Comparison of ENCODE assay signal across 8 mouse cellular contexts in the genomic region with DNA sequence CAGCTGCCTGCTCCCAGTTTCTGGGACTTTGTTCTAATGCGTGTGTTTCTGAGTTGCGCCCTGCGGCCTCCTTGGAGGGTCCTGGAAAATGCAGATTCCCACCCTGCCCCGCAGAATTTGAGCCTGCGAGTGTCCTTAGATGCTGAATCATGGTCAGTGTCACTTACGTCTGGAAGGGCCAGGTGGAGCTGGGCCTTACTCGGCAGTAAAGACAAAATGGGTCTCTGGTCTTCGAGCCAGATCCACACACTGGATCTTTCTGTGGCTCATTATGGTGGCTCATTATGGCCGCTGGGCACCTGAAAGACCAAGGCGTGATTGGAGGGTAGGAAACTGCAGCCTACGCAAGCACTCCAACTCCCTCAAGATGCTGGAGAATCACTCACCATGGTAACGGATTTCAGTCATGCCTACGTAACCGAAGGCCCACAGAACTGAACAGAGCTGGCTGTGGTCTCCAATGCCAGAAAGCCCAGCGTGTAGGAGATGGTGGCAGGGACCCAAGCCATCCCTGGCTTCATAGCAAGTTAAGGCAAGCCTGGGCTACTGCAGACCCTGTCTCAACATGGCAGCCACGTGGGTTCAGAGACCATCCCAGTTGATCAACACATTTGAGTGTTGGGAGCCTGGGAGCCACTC. TPM values are rescaled to one million over a fixed set of nuclear protein-coding genes. Genes with fewer than 3 reads are reported as not detected.
DNase-seq lines count a peak whose midpoint lies in the region; ATAC-seq and TF ChIP-seq lines count a peak whose summit lies in the region.

No protein-coding gene starts in this region.

- 76% methylated on average over 16 of the region's 16 CpGs for WGBS in liver, adult 2 months
- 84% methylated on average over 16 of the region's 16 CpGs for WGBS in forebrain, embryonic 10.5 days
- WGBS in lung, embryonic 15.5 days, result 67% methylated on average over 16 of the region's 16 CpGs
- WGBS in stomach, embryonic 16.5 days, result 75% methylated on average over 16 of the region's 16 CpGs

- no peaks in the 10 kb centered on the region for H3K79me2 ChIP-seq in liver, adult 2 months (ENCODE audit: control insufficient read depth, insufficient read depth, low read length)

- H3K27me3 ChIP-seq in liver, adult 2 months (ENCODE audit: control insufficient read depth, insufficient read depth, low read length), result no peaks in the 10 kb centered on the region
- H3K27me3 ChIP-seq in forebrain, embryonic 10.5 days (ENCODE audit: poor library complexity, severe bottlenecking), result no peaks in the 10 kb centered on the region; the same call in 1 of the 2 replicates
- no peaks in the 10 kb centered on the region for H3K27me3 ChIP-seq in lung, embryonic 15.5 days
- H3K27me3 ChIP-seq in stomach, embryonic 16.5 days (ENCODE audit: control insufficient read depth, insufficient read depth, low read length), result no peaks in the 10 kb centered on the region

- H3K4me3 ChIP-seq in liver, adult 2 months (ENCODE audit: insufficient read depth, low read depth, low read length), result no peak overlapping the region; the same call in 1 of the 2 replicates
- peak overlapping the region; percentile 79 for H3K4me3 ChIP-seq in forebrain, embryonic 10.5 days
- H3K4me3 ChIP-seq in lung, embryonic 15.5 days, result peak overlapping the region; percentile 78
- H3K4me3 ChIP-seq in stomach, embryonic 16.5 days (replicated peaks; ENCODE audit: low read length), result peak overlapping the region; percentile 74

- H3K4me1 ChIP-seq in liver, adult 2 months (ENCODE audit: control insufficient read depth, insufficient read depth, low read length), result peaks cover 4% of the 10 kb centered on the region; the same call in 1 of the 2 replicates
- peaks cover 26% of the 10 kb centered on the region for H3K4me1 ChIP-seq in forebrain, embryonic 10.5 days
- H3K4me1 ChIP-seq in lung, embryonic 15.5 days, result peaks cover 30% of the 10 kb centered on the region
- H3K4me1 ChIP-seq in stomach, embryonic 16.5 days (ENCODE audit: control insufficient read depth, insufficient read depth, low read length), result peaks cover 8% of the 10 kb centered on the region

- ATAC-seq in lung, embryonic 15.5 days (ENCODE audit: borderline replicate concordance, extremely low read depth, low FRiP score, low TSS enrichment), result no peak
- ATAC-seq in stomach, embryonic 16.5 days (ENCODE audit: insufficient read depth, low FRiP score), result no peak

- TF ChIP-seq CTCF in liver, adult 2 months (IDR thresholded peaks at IDR 0.05; ENCODE audit: low read depth, low read length), result no peak

- H3K27ac ChIP-seq in liver, adult 2 months (replicated peaks; ENCODE audit: insufficient read depth, low read depth, low read length), result peak overlapping the region; percentile 35
- H3K27ac ChIP-seq in forebrain, embryonic 10.5 days, result peak overlapping the region; percentile 83
- H3K27ac ChIP-seq in lung, embryonic 15.5 days, result no peak overlapping the region; the same call in 1 of the 2 replicates
- H3K27ac ChIP-seq in stomach, embryonic 16.5 days (ENCODE audit: low read length), result peak overlapping the region; percentile 44; the same call in 1 of the 2 replicates

- H3K9ac ChIP-seq in liver, adult 2 months (ENCODE audit: low read depth, low read length), result peak overlapping the region; percentile 2; the same call in 1 of the 2 replicates
- H3K9ac ChIP-seq in lung, embryonic 15.5 days, result peak overlapping the region; percentile 84; the same call in 1 of the 2 replicates
- peak overlapping the region; percentile 83 for H3K9ac ChIP-seq in stomach, embryonic 16.5 days (ENCODE audit: low read length)

- H3K36me3 ChIP-seq in liver, adult 2 months (ENCODE audit: control insufficient read depth, insufficient read depth, low read length), result no peaks in the 10 kb centered on the region; the same call in 1 of the 2 replicates
- peaks cover 24% of the 10 kb centered on the region for H3K36me3 ChIP-seq in forebrain, embryonic 10.5 days (replicated peaks)
- peaks cover 10% of the 10 kb centered on the region; the same call in 1 of the 2 replicates for H3K36me3 ChIP-seq in lung, embryonic 15.5 days
- H3K36me3 ChIP-seq in stomach, embryonic 16.5 days (ENCODE audit: control insufficient read depth, insufficient read depth, low read length), result no peaks in the 10 kb centered on the region

- H3K4me2 ChIP-seq in lung, embryonic 15.5 days, result peak overlapping the region; percentile 97
- H3K4me2 ChIP-seq in stomach, embryonic 16.5 days (ENCODE audit: low read depth, low read length), result peak overlapping the region; percentile 69

- DNase-seq in liver, adult 2 months (ENCODE audit: extremely low read depth, low read depth, low spot score), result peak; percentile 18
- DNase-seq in liver, result no peak
- no peak for DNase-seq in forebrain, embryonic 10.5 days (ENCODE audit: extremely low spot score, low spot score)
- peak; percentile 67 to 81 for DNase-seq in layer of hippocampus, adult 18-20 months (ENCODE audit: low spot score in 2 of 2)
- no peak for DNase-seq in Muller cell, postnatal 12 days (ENCODE audit: inconsistent ontology term)
- DNase-seq in adrenal gland, postnatal 4 days (ENCODE audit: low spot score in 2 of 2), result no peak

- no peak for TF ChIP-seq POLR2A in liver, adult 2 months (IDR thresholded peaks at IDR 0.05; ENCODE audit: extremely low read depth, insufficient read depth, low read length)

- H3K9me3 ChIP-seq in forebrain, embryonic 10.5 days, result no peaks in the 10 kb centered on the region
- H3K9me3 ChIP-seq in lung, embryonic 15.5 days, result no peaks in the 10 kb centered on the region
- no peaks in the 10 kb centered on the region for H3K9me3 ChIP-seq in stomach, embryonic 16.5 days (replicated peaks; ENCODE audit: control insufficient read depth, low read length)

RNA-seq across cellular contexts. Expression of a gene that starts 1.0 kb away (rescaled TPM):
- total RNA-seq in liver, adult 2 months (2014; rRNA removed), result 22.4 and 49.3 TPM in 2 replicates
- polyA plus RNA-seq in liver, adult 2 months (2012; rRNA removed), result 108 and 119 TPM in 2 replicates
- 27.5 and 28.4 TPM in 2 replicates for polyA plus RNA-seq in forebrain, embryonic 10.5 days (2016; fragmentation: Nextera tagmentation; extraction: Ambion mirVana)
- total RNA-seq in layer of hippocampus, adult 18-20 months (2021), result 100 to 1,000 TPM; 347 to 355 TPM
- polyA plus RNA-seq in lung, embryonic 15.5 days (2015; fragmentation: Nextera tagmentation; extraction: Ambion mirVana), result 61.5 and 66.1 TPM in 2 replicates
- 74.7 and 85.1 TPM in 2 replicates for polyA plus RNA-seq in stomach, embryonic 16.5 days (2015; fragmentation: Nextera tagmentation; extraction: Ambion mirVana)
- 10 to 100 TPM; 87.5 to 87.7 TPM for total RNA-seq in adrenal gland, postnatal 4 days (2021)

RNA-seq across cellular contexts. Expression of a gene that starts 31.2 kb away (rescaled TPM):
- 57.3 and 64.2 TPM in 2 replicates for total RNA-seq in liver, adult 2 months (2014; rRNA removed)
- 49.8 and 61.5 TPM in 2 replicates for polyA plus RNA-seq in liver, adult 2 months (2012; rRNA removed)
- polyA plus RNA-seq in forebrain, embryonic 10.5 days (2016; fragmentation: Nextera tagmentation; extraction: Ambion mirVana), result 511 and 516 TPM in 2 replicates
- total RNA-seq in layer of hippocampus, adult 18-20 months (2021), result 10 to 100 TPM; 92.8 to 97.8 TPM
- polyA plus RNA-seq in lung, embryonic 15.5 days (2015; fragmentation: Nextera tagmentation; extraction: Ambion mirVana), result 369 and 387 TPM in 2 replicates
- polyA plus RNA-seq in stomach, embryonic 16.5 days (2015; fragmentation: Nextera tagmentation; extraction: Ambion mirVana), result 272 and 284 TPM in 2 replicates
- total RNA-seq in adrenal gland, postnatal 4 days (2021), result 100 to 1,000 TPM; 172 TPM

RNA-seq across cellular contexts. Expression of a gene that starts 38.9 kb away (rescaled TPM):
- total RNA-seq in liver, adult 2 months (2014; rRNA removed), result 0.09 and 0.20 TPM in 2 replicates
- 0.10 and 0.22 TPM in 2 replicates for polyA plus RNA-seq in liver, adult 2 months (2012; rRNA removed)
- polyA plus RNA-seq in forebrain, embryonic 10.5 days (2016; fragmentation: Nextera tagmentation; extraction: Ambion mirVana), result 0.04 TPM in 1 of 2 replicates, not detected in the other
- under 1 TPM; 0.36 to 0.47 TPM for total RNA-seq in layer of hippocampus, adult 18-20 months (2021)
- 0.05 and 0.09 TPM in 2 replicates for polyA plus RNA-seq in lung, embryonic 15.5 days (2015; fragmentation: Nextera tagmentation; extraction: Ambion mirVana)
- 3.2 and 5.1 TPM in 2 replicates for polyA plus RNA-seq in stomach, embryonic 16.5 days (2015; fragmentation: Nextera tagmentation; extraction: Ambion mirVana)
- total RNA-seq in adrenal gland, postnatal 4 days (2021), result under 1 TPM; 0.48 to 0.90 TPM

RNA-seq across cellular contexts. Expression of a gene that starts 40.3 kb away (rescaled TPM):
- 0.07 and 0.09 TPM in 2 replicates for total RNA-seq in liver, adult 2 months (2014; rRNA removed)
- 0.04 TPM in 1 of 2 replicates, not detected in the other for polyA plus RNA-seq in liver, adult 2 months (2012; rRNA removed)
- 23.1 and 23.6 TPM in 2 replicates for polyA plus RNA-seq in forebrain, embryonic 10.5 days (2016; fragmentation: Nextera tagmentation; extraction: Ambion mirVana)
- 1 to 10 TPM; 2.3 to 2.7 TPM for total RNA-seq in layer of hippocampus, adult 18-20 months (2021)
- 4.9 and 5.7 TPM in 2 replicates for polyA plus RNA-seq in lung, embryonic 15.5 days (2015; fragmentation: Nextera tagmentation; extraction: Ambion mirVana)
- polyA plus RNA-seq in stomach, embryonic 16.5 days (2015; fragmentation: Nextera tagmentation; extraction: Ambion mirVana), result 2.3 and 2.4 TPM in 2 replicates
- total RNA-seq in adrenal gland, postnatal 4 days (2021), result 1 to 10 TPM; 2.0 to 2.6 TPM

RNA-seq across cellular contexts. Expression of a gene that starts 40.4 kb away (rescaled TPM):
- 4.6 and 5.5 TPM in 2 replicates for total RNA-seq in liver, adult 2 months (2014; rRNA removed)
- polyA plus RNA-seq in liver, adult 2 months (2012; rRNA removed), result 8.5 and 9.5 TPM in 2 replicates
- polyA plus RNA-seq in forebrain, embryonic 10.5 days (2016; fragmentation: Nextera tagmentation; extraction: Ambion mirVana), result 22.5 and 22.7 TPM in 2 replicates
- 10 to 100 TPM; 37.5 to 39.9 TPM for total RNA-seq in layer of hippocampus, adult 18-20 months (2021)
- polyA plus RNA-seq in lung, embryonic 15.5 days (2015; fragmentation: Nextera tagmentation; extraction: Ambion mirVana), result 19.9 and 20.9 TPM in 2 replicates
- polyA plus RNA-seq in stomach, embryonic 16.5 days (2015; fragmentation: Nextera tagmentation; extraction: Ambion mirVana), result 13.6 and 14.8 TPM in 2 replicates
- 10 to 100 TPM; 25.9 to 29.7 TPM for total RNA-seq in adrenal gland, postnatal 4 days (2021)

Comparison
In these comparisons a context has a peak if more than half of its experiments do, and no peak if none do; other contexts are left out.
1. DNase-seq: peak in liver, adult 2 months (single experiment) and layer of hippocampus, adult 18-20 months (2 of 2); none in liver (single experiment), forebrain, embryonic 10.5 days (single experiment), Muller cell, postnatal 12 days (single experiment) and adrenal gland, postnatal 4 days (0 of 2).
2. H3K9ac ChIP-seq: peak in every context shown above with its lines; median percentile 84 in lung, embryonic 15.5 days; 83 in stomach, embryonic 16.5 days; 2 in liver, adult 2 months.